Mouse (Mus musculus): Measurements from ENCODE around the gene Necab2. TPM values are rescaled to one million over a fixed set of nuclear protein-coding genes. Genes with fewer than 3 reads are reported as not detected.
A peak's percentile ranks its signal among the peaks of the same experiment; 100 is the strongest.

Necab2 gene
- polyA plus RNA-seq, 1 experiment from 2014 or later: 4.6 TPM

DNA sequence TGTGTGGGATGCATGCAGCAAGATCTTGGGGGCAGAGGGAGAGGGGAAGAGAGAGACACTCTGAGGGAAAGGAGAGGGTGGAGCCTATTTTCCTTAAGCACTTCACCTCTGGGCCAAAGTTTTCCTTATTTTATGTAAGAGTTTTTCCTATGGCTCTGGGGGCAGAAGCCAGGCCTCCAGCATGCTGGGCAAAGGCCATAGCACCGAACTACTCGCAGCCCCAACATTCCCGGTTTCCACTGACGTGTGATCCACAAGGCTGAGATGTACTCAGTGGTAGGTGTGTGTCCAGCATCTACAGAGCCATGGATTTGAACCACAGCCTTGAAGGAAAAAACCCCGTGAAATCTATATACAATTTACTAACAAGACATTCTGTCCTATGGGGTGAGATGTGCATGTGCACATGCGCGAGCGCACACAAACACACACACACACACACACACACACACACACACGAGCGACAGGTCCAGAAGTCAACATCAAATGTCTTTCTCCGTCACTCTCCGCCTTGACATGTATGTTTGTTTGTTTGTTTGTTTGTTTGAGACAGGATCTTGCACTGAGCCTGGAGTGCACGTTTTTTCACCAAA, 12.8 kb upstream of the Necab2 start, which contains the start of gene Osgin1:
Gene Osgin1, plus strand, starts transcription at position 543 of the 593 bp plus-strand sequence.
- H3K9me3 ChIP-seq (ENCODE audit: control insufficient read depth, low read length): no peaks in the 10 kb centered on the region
- H3K27me3 ChIP-seq (ENCODE audit: control insufficient read depth, insufficient read depth, low read length): no peaks in the 10 kb centered on the region
- no peak within 1 kb of the TSS for H3K27ac ChIP-seq (ENCODE audit: low read depth, low read length)
- no peaks in the 10 kb centered on the region for H3K36me3 ChIP-seq (ENCODE audit: control insufficient read depth, insufficient read depth, low read length)
- no peak within 1 kb of the TSS for H3K4me3 ChIP-seq (ENCODE audit: low read length)
- H3K9ac ChIP-seq (ENCODE audit: low read depth, low read length): no peak within 1 kb of the TSS
- no peak for ATAC-seq (ENCODE audit: low FRiP score, low TSS enrichment)
- 86% methylated on average over 13 of the region's 13 CpGs for WGBS
- H3K4me2 ChIP-seq (replicated peaks; ENCODE audit: low read depth, low read length): no peak within 1 kb of the TSS
- H3K4me1 ChIP-seq (ENCODE audit: control insufficient read depth, insufficient read depth, low read length): peaks cover 11% of the 10 kb centered on the region

DNA sequence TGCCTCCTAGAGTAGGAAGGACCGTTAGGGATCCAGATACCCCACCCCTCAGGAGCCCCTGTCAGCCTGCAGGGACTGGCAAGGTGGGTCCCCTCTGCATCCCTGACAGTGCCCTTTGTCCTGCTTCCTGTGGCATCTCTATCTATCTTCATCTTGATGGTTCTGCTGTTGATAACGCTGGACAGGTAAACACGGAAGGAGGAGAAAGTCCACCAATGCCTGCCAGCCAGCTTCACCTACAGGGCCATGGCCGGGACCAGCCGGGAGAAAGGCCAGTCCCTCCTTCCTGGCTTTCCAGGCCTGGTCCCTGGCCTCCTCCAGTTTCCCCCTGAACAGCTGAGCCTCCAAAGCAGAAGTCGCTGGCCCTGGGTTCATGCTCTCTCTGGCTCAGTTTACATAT, 11.9 kb upstream of the Necab2 start:
- H3K4me3 ChIP-seq (ENCODE audit: low read length): no peak overlapping the region
- no peaks in the 10 kb centered on the region for H3K9me3 ChIP-seq (ENCODE audit: control insufficient read depth, low read length)
- no peak overlapping the region for H3K4me2 ChIP-seq (replicated peaks; ENCODE audit: low read depth, low read length)
- WGBS: 71% methylated on average over 6 of the region's 6 CpGs
- ATAC-seq (ENCODE audit: low FRiP score, low TSS enrichment): no peak
- H3K27ac ChIP-seq (ENCODE audit: low read depth, low read length): no peak overlapping the region
- H3K9ac ChIP-seq (ENCODE audit: low read depth, low read length): no peak overlapping the region
- H3K27me3 ChIP-seq (ENCODE audit: control insufficient read depth, insufficient read depth, low read length): no peaks in the 10 kb centered on the region
- H3K4me1 ChIP-seq (ENCODE audit: control insufficient read depth, insufficient read depth, low read length): peaks cover 12% of the 10 kb centered on the region
- no peaks in the 10 kb centered on the region for H3K36me3 ChIP-seq (ENCODE audit: control insufficient read depth, insufficient read depth, low read length)

DNA sequence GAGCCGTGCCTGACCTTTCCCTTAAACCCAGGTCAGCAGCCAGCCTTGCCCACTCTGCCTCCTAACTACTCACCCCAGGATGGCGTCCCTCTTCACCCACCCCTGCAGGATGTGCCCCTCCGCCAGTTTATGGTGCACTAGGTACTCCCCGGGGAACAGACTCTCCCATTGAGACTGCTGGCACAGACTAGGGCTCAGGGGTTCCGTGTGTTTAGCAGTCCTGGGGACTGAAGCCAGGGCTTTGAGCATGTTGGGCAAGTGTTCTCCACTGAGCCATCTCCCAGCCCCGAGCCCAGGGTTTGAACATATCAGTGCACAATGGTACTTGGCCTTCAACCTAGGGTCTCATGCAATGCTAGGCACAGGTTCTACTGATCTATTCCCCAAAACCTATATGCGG, 11.0 kb upstream of the Necab2 start:
- Histone ChIP-seq H3K27ac (ENCODE audit: low read depth, low read length) (no peak overlapping the region), H3K9ac (ENCODE audit: low read depth, low read length) (no peak overlapping the region), H3K4me2 (replicated peaks; ENCODE audit: low read depth, low read length) (no peak overlapping the region), H3K36me3 (ENCODE audit: control insufficient read depth, insufficient read depth, low read length) (no peaks in the 10 kb centered on the region), H3K4me3 (ENCODE audit: low read length) (no peak overlapping the region), H3K27me3 (ENCODE audit: control insufficient read depth, insufficient read depth, low read length) (no peaks in the 10 kb centered on the region), H3K9me3 (ENCODE audit: control insufficient read depth, low read length) (no peaks in the 10 kb centered on the region), H3K4me1 (ENCODE audit: control insufficient read depth, insufficient read depth, low read length) (peaks cover 20% of the 10 kb centered on the region)
- no peak for ATAC-seq (ENCODE audit: low FRiP score, low TSS enrichment)
- 81% methylated on average over 7 of the region's 7 CpGs for WGBS

DNA sequence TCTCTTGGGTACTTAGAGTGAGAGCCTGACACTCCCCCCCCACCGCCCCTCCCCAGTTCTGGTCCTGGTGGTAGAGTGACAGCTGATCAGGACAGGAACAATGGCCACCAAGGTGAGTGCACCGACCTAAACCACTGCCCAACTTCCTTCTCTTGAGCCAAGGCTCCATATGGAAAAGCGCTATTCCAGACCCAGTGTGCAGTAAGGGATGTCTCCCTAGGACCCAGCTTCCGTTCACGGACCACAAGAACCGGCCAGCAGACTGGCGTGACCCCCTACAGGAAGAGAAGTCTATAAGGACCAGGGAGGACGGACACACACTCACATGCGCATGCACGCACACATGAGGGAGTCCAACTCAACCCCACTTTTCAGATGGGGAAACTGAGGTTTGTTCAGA, 10.2 kb upstream of the Necab2 start:
- no peaks in the 10 kb centered on the region; the same call in 1 of the 2 replicates for H3K27me3 ChIP-seq (ENCODE audit: control insufficient read depth, insufficient read depth, low read length)

DNA sequence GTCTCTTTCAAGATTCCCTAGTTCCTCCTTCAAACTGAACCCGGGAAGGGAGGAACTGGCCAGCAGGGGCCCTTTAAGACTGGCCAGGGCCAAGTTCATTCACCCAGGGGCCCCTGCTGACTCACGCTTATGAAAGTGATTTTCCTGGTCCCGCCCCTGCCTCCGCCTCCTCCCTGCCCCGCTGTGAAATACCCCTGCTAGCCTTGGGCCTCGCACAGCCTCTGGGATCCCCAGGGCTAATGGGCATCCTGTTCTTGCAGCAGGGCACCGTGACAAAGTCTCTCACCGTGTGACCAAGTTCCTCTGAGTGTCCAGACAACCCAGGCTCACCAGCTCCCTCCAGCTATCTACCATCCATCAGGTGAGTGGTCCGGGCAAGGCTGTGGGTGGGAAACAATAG, 9.6 kb upstream of the Necab2 start:
- H3K27me3 ChIP-seq (ENCODE audit: control insufficient read depth, insufficient read depth, low read length): no peaks in the 10 kb centered on the region; the same call in 1 of the 2 replicates
- H3K27ac ChIP-seq (ENCODE audit: low read depth, low read length): no peak overlapping the region
- no peaks in the 10 kb centered on the region for H3K9me3 ChIP-seq (ENCODE audit: control insufficient read depth, low read length)
- no peaks in the 10 kb centered on the region for H3K36me3 ChIP-seq (ENCODE audit: control insufficient read depth, insufficient read depth, low read length)
- 15% methylated on average over 9 of the region's 9 CpGs for WGBS
- H3K9ac ChIP-seq (ENCODE audit: low read depth, low read length): peak overlapping the region; percentile 13; the same call in 1 of the 2 replicates
- peak overlapping the region; percentile 3; the same call in 1 of the 2 replicates for H3K4me3 ChIP-seq (ENCODE audit: low read length)
- 0 out of 2 replicates have a peak, but pooled peaks have one; percentile 20 for ATAC-seq (ENCODE audit: low FRiP score, low TSS enrichment)
- peaks cover 26% of the 10 kb centered on the region for H3K4me1 ChIP-seq (ENCODE audit: control insufficient read depth, insufficient read depth, low read length)
- no peak overlapping the region; the same call in 1 of the 2 replicates for H3K4me2 ChIP-seq (replicated peaks; ENCODE audit: low read depth, low read length)

More for the DNA sequence above, 10.2 kb upstream of the Necab2 start:
- Histone ChIP-seq H3K9me3 (ENCODE audit: control insufficient read depth, low read length) (no peaks in the 10 kb centered on the region), H3K9ac (ENCODE audit: low read depth, low read length) (no peak overlapping the region), H3K4me3 (ENCODE audit: low read length) (no peak overlapping the region), H3K4me2 (replicated peaks; ENCODE audit: low read depth, low read length) (no peak overlapping the region), H3K27ac (ENCODE audit: low read depth, low read length) (no peak overlapping the region), H3K36me3 (ENCODE audit: control insufficient read depth, insufficient read depth, low read length) (no peaks in the 10 kb centered on the region), H3K4me1 (ENCODE audit: control insufficient read depth, insufficient read depth, low read length) (peaks cover 26% of the 10 kb centered on the region)
- 88% methylated on average over 10 of the region's 10 CpGs for WGBS
- ATAC-seq (ENCODE audit: low FRiP score, low TSS enrichment): no peak

DNA sequence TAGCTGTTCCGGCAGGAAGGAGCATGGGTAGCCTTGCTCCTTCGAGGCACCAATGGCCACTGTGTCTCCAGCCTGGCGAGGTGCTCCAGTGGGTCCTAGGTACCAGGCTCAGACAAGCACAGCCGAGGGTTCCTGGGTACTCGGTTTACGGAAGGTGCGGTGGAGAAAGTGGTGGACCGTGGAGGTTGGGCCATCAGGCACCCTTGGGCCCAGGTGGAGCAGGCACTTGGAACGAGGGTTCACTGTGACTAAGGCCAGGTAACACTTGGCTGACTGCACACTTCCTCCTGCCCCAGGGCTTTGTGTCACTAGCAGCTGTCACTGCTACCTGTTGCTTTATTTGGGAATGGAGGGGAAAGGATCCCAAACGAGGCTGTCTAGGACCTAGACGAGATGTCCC, 9.0 kb upstream of the Necab2 start:
- Histone ChIP-seq H3K36me3 (ENCODE audit: control insufficient read depth, insufficient read depth, low read length) (no peaks in the 10 kb centered on the region), H3K27me3 (ENCODE audit: control insufficient read depth, insufficient read depth, low read length) (no peaks in the 10 kb centered on the region; the same call in 1 of the 2 replicates), H3K27ac (ENCODE audit: low read depth, low read length) (no peak overlapping the region), H3K4me3 (ENCODE audit: low read length) (peak overlapping the region; percentile 3; the same call in 1 of the 2 replicates), H3K9me3 (ENCODE audit: control insufficient read depth, low read length) (no peaks in the 10 kb centered on the region), H3K9ac (ENCODE audit: low read depth, low read length) (peak overlapping the region; percentile 13; the same call in 1 of the 2 replicates), H3K4me2 (replicated peaks; ENCODE audit: low read depth, low read length) (no peak overlapping the region; the same call in 1 of the 2 replicates), H3K4me1 (ENCODE audit: control insufficient read depth, insufficient read depth, low read length) (peaks cover 26% of the 10 kb centered on the region)
- ATAC-seq (ENCODE audit: low FRiP score, low TSS enrichment): no peak
- 74% methylated on average over 11 of the region's 11 CpGs for WGBS

DNA sequence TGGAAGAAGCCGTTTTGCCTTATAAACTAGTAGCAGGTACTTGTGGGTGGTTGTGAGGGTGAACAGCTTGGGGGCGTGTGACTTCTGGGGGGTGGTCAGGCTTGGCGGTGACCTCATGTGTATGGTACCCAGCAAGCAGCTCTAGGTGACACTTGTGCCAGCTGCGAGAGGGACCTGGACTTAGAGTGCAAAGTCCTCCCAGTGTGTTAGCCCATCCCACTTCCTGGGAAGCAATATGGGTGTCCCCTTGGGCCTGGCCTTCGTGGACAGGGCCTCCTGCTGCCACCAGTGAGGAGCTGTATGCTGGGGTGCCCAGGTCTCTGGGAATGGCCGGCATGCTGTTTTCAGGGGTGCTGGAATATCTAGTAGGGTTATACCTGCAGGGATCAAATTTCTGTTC, 7.6 kb upstream of the Necab2 start:
- no peak overlapping the region for H3K9ac ChIP-seq (ENCODE audit: low read depth, low read length)
- H3K4me1 ChIP-seq (ENCODE audit: control insufficient read depth, insufficient read depth, low read length): peaks cover 26% of the 10 kb centered on the region
- H3K4me2 ChIP-seq (replicated peaks; ENCODE audit: low read depth, low read length): no peak overlapping the region
- H3K4me3 ChIP-seq (ENCODE audit: low read length): no peak overlapping the region
- H3K36me3 ChIP-seq (ENCODE audit: control insufficient read depth, insufficient read depth, low read length): no peaks in the 10 kb centered on the region
- WGBS: 77% methylated on average over 6 of the region's 6 CpGs
- no peaks in the 10 kb centered on the region for H3K9me3 ChIP-seq (ENCODE audit: control insufficient read depth, low read length)
- ATAC-seq (ENCODE audit: low FRiP score, low TSS enrichment): no peak
- H3K27ac ChIP-seq (ENCODE audit: low read depth, low read length): no peak overlapping the region
- no peaks in the 10 kb centered on the region; the same call in 1 of the 2 replicates for H3K27me3 ChIP-seq (ENCODE audit: control insufficient read depth, insufficient read depth, low read length)

DNA sequence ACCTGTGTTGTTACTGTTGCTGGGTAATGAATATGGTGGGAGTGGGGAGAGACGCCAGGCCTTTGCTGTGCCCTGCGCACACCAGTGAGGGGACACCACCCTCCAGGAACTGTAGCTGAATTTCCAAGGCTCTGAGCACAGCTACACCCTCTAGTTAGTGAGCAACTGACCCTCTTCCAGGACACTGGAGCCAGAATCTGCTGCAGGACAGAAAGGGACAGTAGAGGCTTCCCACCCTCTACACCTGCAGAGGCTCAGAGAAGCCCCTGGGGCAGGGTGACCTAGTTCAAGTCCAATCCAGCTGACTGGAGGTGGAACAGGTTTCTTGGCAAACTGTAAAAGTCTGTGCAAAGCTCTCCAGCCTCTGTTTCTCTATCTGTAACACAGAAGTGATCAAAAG, 7.1 kb upstream of the Necab2 start:
- H3K4me2 ChIP-seq (replicated peaks; ENCODE audit: low read depth, low read length): no peak overlapping the region
- no peak overlapping the region for H3K4me3 ChIP-seq (ENCODE audit: low read length)
- H3K27ac ChIP-seq (ENCODE audit: low read depth, low read length): no peak overlapping the region; the same call in 1 of the 2 replicates
- no peak for ATAC-seq (ENCODE audit: low FRiP score, low TSS enrichment)
- no peaks in the 10 kb centered on the region for H3K36me3 ChIP-seq (ENCODE audit: control insufficient read depth, insufficient read depth, low read length)
- no peak overlapping the region for H3K9ac ChIP-seq (ENCODE audit: low read depth, low read length)
- peaks cover 26% of the 10 kb centered on the region for H3K4me1 ChIP-seq (ENCODE audit: control insufficient read depth, insufficient read depth, low read length)
- no peaks in the 10 kb centered on the region; the same call in 1 of the 2 replicates for H3K27me3 ChIP-seq (ENCODE audit: control insufficient read depth, insufficient read depth, low read length)
- WGBS: 93% methylated on average over 2 of the region's 2 CpGs
- H3K9me3 ChIP-seq (ENCODE audit: control insufficient read depth, low read length): no peaks in the 10 kb centered on the region

DNA sequence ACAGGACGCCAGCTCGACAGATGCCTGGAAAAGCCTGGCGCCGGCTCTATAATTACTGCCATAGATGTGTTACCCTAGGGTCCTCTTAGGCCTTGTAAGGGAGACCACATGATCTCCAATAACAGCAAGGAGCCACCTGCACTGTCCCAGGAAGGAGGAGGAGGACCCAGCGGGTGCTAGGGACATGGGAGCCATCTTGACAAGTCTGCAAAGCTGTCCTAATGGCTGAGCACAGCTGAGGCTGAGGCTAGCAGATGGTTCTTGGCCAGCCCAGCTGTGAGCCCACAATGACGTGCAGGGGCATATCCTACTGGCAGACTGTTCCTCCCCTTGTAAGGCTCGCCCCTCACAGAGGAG, 6.6 kb upstream of the Necab2 start:
- H3K36me3 ChIP-seq (ENCODE audit: control insufficient read depth, insufficient read depth, low read length): no peaks in the 10 kb centered on the region
- no peaks in the 10 kb centered on the region for H3K9me3 ChIP-seq (ENCODE audit: control insufficient read depth, low read length)
- WGBS: 74% methylated on average over 7 of the region's 7 CpGs
- H3K4me2 ChIP-seq (replicated peaks; ENCODE audit: low read depth, low read length): no peak overlapping the region
- peak overlapping the region; percentile 37; the same call in 1 of the 2 replicates for H3K27ac ChIP-seq (ENCODE audit: low read depth, low read length)
- H3K9ac ChIP-seq (ENCODE audit: low read depth, low read length): no peak overlapping the region
- no peak overlapping the region for H3K4me3 ChIP-seq (ENCODE audit: low read length)
- H3K4me1 ChIP-seq (ENCODE audit: control insufficient read depth, insufficient read depth, low read length): peaks cover 26% of the 10 kb centered on the region
- H3K27me3 ChIP-seq (ENCODE audit: control insufficient read depth, insufficient read depth, low read length): peaks cover 4% of the 10 kb centered on the region; the same call in 1 of the 2 replicates
- peak; percentile 11; the same call in 1 of the 2 replicates for ATAC-seq (ENCODE audit: low FRiP score, low TSS enrichment)

Measured in kidney, embryonic 14.5 days (tissue).